ENCODE assay signal across 21 mouse cellular contexts in genomic region chr1:188147381-188148156, GRCm38 (mm10).
A peak's percentile ranks its signal among the peaks of the same experiment; 100 is the strongest.
DNase-seq lines count a peak whose midpoint lies in the region; ATAC-seq and TF ChIP-seq lines count a peak whose summit lies in the region.
"Had no signal": no experiment of that assay in that cellular context is flagged by ENCODE, and none has a peak within 500 bp of the region (broad histone marks: within the 10 kb centered on the region; RNA-seq: fewer than 3 reads in every experiment).

No protein-coding gene starts in this region.

- peak; percentile 62 for DNase-seq in forebrain, embryonic 14.5 days (ENCODE audit: low spot score)
- no peak for DNase-seq in forebrain, embryonic 10.5 days (ENCODE audit: extremely low spot score, low spot score)
- peak; percentile 25 for DNase-seq in forebrain, postnatal 0 days
- DNase-seq in forebrain, embryonic 11.5 days (ENCODE audit: low spot score) = no peak
- peak; percentile 12 for DNase-seq in midbrain, embryonic 11.5 days (ENCODE audit: low spot score, missing footprints)
- peak; percentile 60 for DNase-seq in brain, embryonic 14.5 days (ENCODE audit: low read depth)
- no peak for DNase-seq in lung, postnatal 10 days
- DNase-seq: adrenal gland, postnatal 10 days; adrenal gland, postnatal 36 days; cerebellum, adult 11 months; cerebellum, adult 8-10 months; cerebellum, postnatal 10 days; cerebellum, postnatal 36 days; gastrocnemius, postnatal 25 days; heart, adult 2 months; kidney, adult 2 months had no signal

- WGBS in forebrain, embryonic 14.5 days = 26% methylated on average over 12 of the region's 12 CpGs
- 63% methylated on average over 12 of the region's 12 CpGs for WGBS in forebrain, embryonic 10.5 days
- WGBS in forebrain, postnatal 0 days = 32% methylated on average over 12 of the region's 12 CpGs
- 55% methylated on average over 12 of the region's 12 CpGs for WGBS in forebrain, embryonic 11.5 days
- WGBS in midbrain, embryonic 11.5 days = 87% methylated on average over 12 of the region's 12 CpGs
- 76% methylated on average over 12 of the region's 12 CpGs for WGBS in midbrain, embryonic 13.5 days

- no peak overlapping the region for H3K4me2 ChIP-seq in forebrain, embryonic 14.5 days (ENCODE audit: low read length)
- H3K4me2 ChIP-seq in forebrain, postnatal 0 days (ENCODE audit: low read depth) = no peak overlapping the region
- no peak overlapping the region for H3K4me2 ChIP-seq in forebrain, embryonic 11.5 days (ENCODE audit: low read depth, low read length, severe bottlenecking)
- H3K4me2 ChIP-seq in midbrain, embryonic 11.5 days = no peak overlapping the region
- no peak overlapping the region for H3K4me2 ChIP-seq in midbrain, embryonic 13.5 days (replicated peaks)
- H3K4me2 ChIP-seq: hindbrain, embryonic 12.5 days; hindbrain, embryonic 15.5 days had no signal

- no peak overlapping the region for H3K27ac ChIP-seq in forebrain, embryonic 14.5 days (ENCODE audit: low read depth, low read length)
- no peak overlapping the region for H3K27ac ChIP-seq in forebrain, embryonic 10.5 days
- H3K27ac ChIP-seq in forebrain, postnatal 0 days (ENCODE audit: low read depth, low read length) = no peak overlapping the region
- no peak overlapping the region for H3K27ac ChIP-seq in forebrain, embryonic 11.5 days (ENCODE audit: low read depth, low read length)
- H3K27ac ChIP-seq in midbrain, embryonic 11.5 days (ENCODE audit: low read depth, low read length) = no peak overlapping the region
- H3K27ac ChIP-seq in midbrain, embryonic 13.5 days = no peak overlapping the region
- H3K27ac ChIP-seq: heart, adult 2 months; heart, embryonic 10.5 days; hindbrain, embryonic 12.5 days; hindbrain, embryonic 15.5 days had no signal

- H3K9me3 ChIP-seq in forebrain, embryonic 14.5 days (replicated peaks; ENCODE audit: control insufficient read depth, low read length) = no peaks in the 10 kb centered on the region
- no peaks in the 10 kb centered on the region for H3K9me3 ChIP-seq in forebrain, embryonic 10.5 days
- H3K9me3 ChIP-seq in forebrain, postnatal 0 days (ENCODE audit: low read length) = no peaks in the 10 kb centered on the region
- no peaks in the 10 kb centered on the region for H3K9me3 ChIP-seq in forebrain, embryonic 11.5 days (ENCODE audit: control insufficient read depth, low read length)
- no peaks in the 10 kb centered on the region for H3K9me3 ChIP-seq in midbrain, embryonic 11.5 days (ENCODE audit: control insufficient read depth, low read length)
- no peaks in the 10 kb centered on the region for H3K9me3 ChIP-seq in midbrain, embryonic 13.5 days
- H3K9me3 ChIP-seq: heart, embryonic 10.5 days; hindbrain, embryonic 12.5 days; hindbrain, embryonic 15.5 days had no signal

- no peak for TF ChIP-seq CTCF in forebrain, postnatal 0 days (IDR thresholded peaks at IDR 0.05; ENCODE audit: low read depth)
- TF ChIP-seq CTCF in brain, embryonic 14.5 days (IDR thresholded peaks at IDR 0.05; ENCODE audit: borderline replicate concordance, extremely low read depth, insufficient read depth, insufficient read length) = no peak

- H3K27me3 ChIP-seq in forebrain, embryonic 14.5 days (replicated peaks; ENCODE audit: control insufficient read depth, insufficient read depth, low read length) = no peaks in the 10 kb centered on the region
- peaks cover 69% of the 10 kb centered on the region for H3K27me3 ChIP-seq in forebrain, embryonic 10.5 days (ENCODE audit: poor library complexity, severe bottlenecking)
- H3K27me3 ChIP-seq in forebrain, postnatal 0 days (ENCODE audit: insufficient read depth, low read length) = no peaks in the 10 kb centered on the region
- H3K27me3 ChIP-seq in forebrain, embryonic 11.5 days (ENCODE audit: control insufficient read depth, insufficient read depth, low read length) = peaks cover 5% of the 10 kb centered on the region; the same call in 1 of the 2 replicates
- H3K27me3 ChIP-seq in midbrain, embryonic 11.5 days (ENCODE audit: control insufficient read depth, insufficient read depth, low read length) = no peaks in the 10 kb centered on the region; the same call in 1 of the 2 replicates
- H3K27me3 ChIP-seq in midbrain, embryonic 13.5 days = peaks cover 21% of the 10 kb centered on the region; the same call in 1 of the 2 replicates
- H3K27me3 ChIP-seq: hindbrain, embryonic 12.5 days; hindbrain, embryonic 15.5 days had no signal

- no peaks in the 10 kb centered on the region for H3K36me3 ChIP-seq in forebrain, embryonic 14.5 days (ENCODE audit: control insufficient read depth, insufficient read depth, low read length)
- H3K36me3 ChIP-seq in forebrain, embryonic 10.5 days (replicated peaks) = no peaks in the 10 kb centered on the region
- no peaks in the 10 kb centered on the region for H3K36me3 ChIP-seq in forebrain, postnatal 0 days (ENCODE audit: insufficient read depth)
- H3K36me3 ChIP-seq in forebrain, embryonic 11.5 days (ENCODE audit: control insufficient read depth, insufficient read depth, low read length) = no peaks in the 10 kb centered on the region
- no peaks in the 10 kb centered on the region for H3K36me3 ChIP-seq in midbrain, embryonic 11.5 days (ENCODE audit: control insufficient read depth, insufficient read depth, low read length)
- H3K36me3 ChIP-seq in midbrain, embryonic 13.5 days = no peaks in the 10 kb centered on the region
- H3K36me3 ChIP-seq: hindbrain, embryonic 12.5 days; hindbrain, embryonic 15.5 days had no signal

- no peak for ATAC-seq in forebrain, embryonic 14.5 days
- no peak for ATAC-seq in forebrain, postnatal 0 days
- no peak for ATAC-seq in forebrain, embryonic 11.5 days (replicated peaks; ENCODE audit: low FRiP score)
- ATAC-seq in midbrain, embryonic 11.5 days (ENCODE audit: low FRiP score) = no peak
- ATAC-seq in midbrain, embryonic 13.5 days = no peak
- ATAC-seq: intestine, postnatal 0 days had no signal

- H3K4me1 ChIP-seq in forebrain, embryonic 14.5 days (ENCODE audit: control insufficient read depth, insufficient read depth, low read length) = peaks cover 5% of the 10 kb centered on the region
- H3K4me1 ChIP-seq in forebrain, embryonic 10.5 days = peaks cover 8% of the 10 kb centered on the region
- H3K4me1 ChIP-seq in forebrain, postnatal 0 days (ENCODE audit: insufficient read depth) = no peaks in the 10 kb centered on the region
- H3K4me1 ChIP-seq in forebrain, embryonic 11.5 days (replicated peaks; ENCODE audit: control insufficient read depth, insufficient read depth, low read length) = no peaks in the 10 kb centered on the region
- no peaks in the 10 kb centered on the region for H3K4me1 ChIP-seq in midbrain, embryonic 11.5 days (ENCODE audit: control insufficient read depth, insufficient read depth, low read length)
- H3K4me1 ChIP-seq in midbrain, embryonic 13.5 days (replicated peaks) = no peaks in the 10 kb centered on the region
- H3K4me1 ChIP-seq: heart, embryonic 10.5 days; hindbrain, embryonic 15.5 days had no signal

- TF ChIP-seq POLR2A in brain, embryonic 14.5 days (IDR thresholded peaks at IDR 0.05; ENCODE audit: borderline replicate concordance, extremely low read depth, insufficient read depth, insufficient read length, poor library complexity, severe bottlenecking) = no peak

- H3K9ac ChIP-seq in forebrain, embryonic 14.5 days (ENCODE audit: low read length) = no peak overlapping the region
- no peak overlapping the region for H3K9ac ChIP-seq in forebrain, postnatal 0 days
- no peak overlapping the region for H3K9ac ChIP-seq in forebrain, embryonic 11.5 days (ENCODE audit: low read length)
- no peak overlapping the region for H3K9ac ChIP-seq in midbrain, embryonic 11.5 days (ENCODE audit: low read length)
- H3K9ac ChIP-seq in midbrain, embryonic 13.5 days (replicated peaks) = no peak overlapping the region
- H3K9ac ChIP-seq: hindbrain, embryonic 12.5 days; hindbrain, embryonic 15.5 days had no signal

- no peak overlapping the region for H3K4me3 ChIP-seq in forebrain, embryonic 14.5 days (ENCODE audit: low read depth, low read length)
- H3K4me3 ChIP-seq in forebrain, embryonic 10.5 days = no peak overlapping the region
- no peak overlapping the region for H3K4me3 ChIP-seq in forebrain, postnatal 0 days (ENCODE audit: low read depth, low read length)
- no peak overlapping the region for H3K4me3 ChIP-seq in forebrain, embryonic 11.5 days (ENCODE audit: low read depth, low read length)
- no peak overlapping the region for H3K4me3 ChIP-seq in midbrain, embryonic 11.5 days (ENCODE audit: low read depth, low read length)
- no peak overlapping the region for H3K4me3 ChIP-seq in midbrain, embryonic 13.5 days (replicated peaks)
- H3K4me3 ChIP-seq: heart, adult 2 months; heart, embryonic 10.5 days; hindbrain, embryonic 12.5 days; hindbrain, embryonic 15.5 days had no signal

Comparison
In these comparisons a context has a peak if more than half of its experiments do, and no peak if none do; other contexts are left out.
1. DNase-seq: peak in forebrain, embryonic 14.5 days (single experiment), forebrain, postnatal 0 days (single experiment), midbrain, embryonic 11.5 days (single experiment) and brain, embryonic 14.5 days (single experiment); none in forebrain, embryonic 10.5 days (single experiment), forebrain, embryonic 11.5 days (single experiment) and lung, postnatal 10 days (single experiment).